Mouse (Mus musculus) naive thymus-derived CD4-positive, alpha-beta T cell, adult 2 months (primary cell): ENCODE measurements around the gene Kdm5b.

ENCODE experiments used
- DNase-seq: peaks from one replicate; pipeline ENCODE4 v3.0.0-alpha.2; 2011; ENCODE audit warnings: low read depth

Kdm5b gene

DNA sequence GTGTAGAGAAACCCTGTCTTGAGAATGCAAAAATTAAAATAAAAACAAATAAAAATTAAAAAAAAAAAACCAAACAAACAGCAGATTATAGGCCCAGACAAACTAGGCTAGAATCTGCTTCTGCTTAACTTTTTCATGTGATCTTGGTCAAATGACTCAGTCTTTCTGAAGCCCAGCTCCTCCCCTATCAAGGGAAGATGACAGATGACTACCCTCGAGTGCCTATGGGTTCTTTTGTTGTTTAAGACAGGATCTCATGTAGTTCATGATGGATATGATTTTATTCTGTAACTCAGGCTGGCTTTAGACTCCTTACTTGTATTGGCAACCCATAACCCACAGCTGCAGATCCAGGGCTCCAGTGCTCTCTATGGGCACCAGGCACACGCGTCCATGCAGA is 8.1 kb upstream of the Kdm5b start:
- DNase-seq = no peak

DNA sequence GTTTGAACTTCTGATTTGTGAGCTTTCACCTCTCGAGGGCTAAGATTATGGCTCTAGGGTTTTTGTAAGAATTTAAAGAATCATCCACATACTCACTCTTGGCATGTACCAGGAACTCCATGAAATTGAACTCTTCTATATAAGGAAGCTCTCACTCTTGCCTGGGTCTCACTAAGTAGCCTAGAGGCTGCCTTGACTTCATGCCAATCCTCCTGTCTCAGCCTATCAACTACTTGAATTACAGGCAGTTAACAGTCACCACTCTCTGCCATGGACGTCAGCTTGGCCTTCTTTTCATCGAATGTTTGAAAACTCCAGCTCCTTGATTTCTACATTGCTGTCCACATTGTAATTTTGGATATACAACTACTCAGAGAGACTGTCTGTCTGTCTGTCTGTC is 7.6 kb upstream of the Kdm5b start:
- DNase-seq = no peak

DNA sequence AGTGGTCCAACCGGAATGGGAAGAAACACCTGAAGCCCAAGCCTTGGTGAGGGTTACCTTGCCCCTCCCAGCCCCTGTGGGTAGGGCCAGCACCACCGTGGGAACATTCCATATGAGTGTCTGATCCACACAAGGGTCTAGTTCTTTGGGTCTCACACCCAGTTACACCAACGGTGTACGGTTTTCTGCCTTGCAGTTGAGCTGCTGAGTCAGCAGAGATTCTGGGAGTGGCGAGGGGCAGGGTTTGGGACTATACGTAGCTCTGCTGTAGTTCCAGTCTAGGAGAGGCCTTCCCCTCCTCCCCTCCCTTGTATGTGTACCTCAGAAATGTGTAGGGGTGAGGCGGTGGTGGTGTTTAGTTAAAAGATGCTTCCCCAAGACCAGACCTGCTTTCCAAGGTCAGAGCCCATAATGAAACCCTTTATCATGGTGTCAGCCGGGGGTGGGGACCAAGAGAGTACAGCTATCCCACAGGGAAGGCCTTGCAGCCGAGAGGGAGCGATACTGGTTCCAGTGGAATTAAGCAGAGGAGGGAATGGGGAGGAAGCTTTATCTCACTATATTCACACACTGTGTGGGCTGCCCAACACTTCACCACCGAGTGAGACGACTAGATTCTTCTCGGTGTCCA is 4.6 kb upstream of the Kdm5b start:
- no peak for DNase-seq

DNA sequence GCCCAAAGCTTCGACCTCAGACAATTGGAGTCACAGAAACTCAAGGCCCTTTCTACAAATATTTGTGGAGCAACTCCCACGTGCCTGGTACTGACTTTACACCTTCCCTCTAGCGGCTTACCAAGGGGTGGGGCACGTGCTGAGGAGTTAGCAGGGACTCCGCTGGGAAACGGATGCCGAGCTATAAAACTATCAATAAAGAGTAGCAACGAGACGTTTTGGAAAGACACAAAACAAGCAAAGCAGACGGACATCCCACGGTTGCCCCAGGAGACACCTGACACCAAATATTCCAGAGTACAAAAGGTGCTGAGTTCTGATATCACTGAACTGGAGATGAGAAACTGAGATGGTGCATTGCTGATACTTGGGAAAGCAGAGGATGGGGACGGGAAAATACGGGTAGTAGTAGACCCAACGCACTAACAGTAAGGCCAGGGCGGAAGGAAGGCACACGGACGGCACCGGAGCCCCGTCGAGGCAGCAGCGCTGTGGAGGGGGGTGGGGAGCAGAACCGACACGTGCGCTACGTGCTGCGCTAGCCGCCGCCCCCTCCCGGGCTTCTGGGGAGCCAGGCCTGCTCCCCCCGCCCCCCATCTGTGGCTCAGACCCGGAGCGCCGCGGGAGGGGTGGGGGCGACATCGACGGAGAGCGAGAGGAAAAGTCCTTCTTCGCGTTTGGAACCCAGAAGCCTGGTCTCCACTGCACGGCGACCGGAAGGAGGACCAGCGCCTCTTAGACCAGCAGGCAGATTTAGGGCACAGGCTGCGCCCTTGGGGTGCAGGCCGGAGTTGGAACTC is 3.9 kb upstream of the Kdm5b start:
- DNase-seq = peak; percentile 76

DNA sequence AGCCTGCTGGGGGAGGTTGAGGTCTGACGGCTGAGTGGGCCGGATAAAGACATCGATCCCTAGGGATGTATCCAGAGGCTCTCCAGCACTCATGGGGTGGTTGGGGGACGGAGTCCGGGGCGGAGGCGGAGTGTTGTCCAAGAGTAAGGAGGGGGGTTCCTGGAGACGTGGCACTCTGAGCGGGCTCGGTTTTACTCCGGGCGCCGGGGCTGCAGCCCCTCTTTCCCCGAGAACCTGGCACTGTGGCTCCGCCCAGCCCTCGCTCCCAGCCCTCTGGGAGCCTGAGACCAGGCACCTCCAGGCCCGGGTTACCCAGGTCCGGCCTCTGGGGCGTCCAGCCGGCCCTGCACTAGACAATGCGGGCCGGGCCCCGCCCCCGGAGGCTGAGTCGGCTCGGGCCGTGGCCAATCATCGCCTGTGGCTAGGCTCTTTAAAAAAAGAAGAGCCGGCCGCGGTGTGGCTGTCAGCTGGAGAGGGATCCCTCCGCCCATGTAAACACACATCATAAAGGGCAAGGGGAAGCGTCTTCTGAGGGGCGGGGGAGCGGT is 3.2 kb upstream of the Kdm5b start:
- DNase-seq = peak; percentile 92

DNA sequence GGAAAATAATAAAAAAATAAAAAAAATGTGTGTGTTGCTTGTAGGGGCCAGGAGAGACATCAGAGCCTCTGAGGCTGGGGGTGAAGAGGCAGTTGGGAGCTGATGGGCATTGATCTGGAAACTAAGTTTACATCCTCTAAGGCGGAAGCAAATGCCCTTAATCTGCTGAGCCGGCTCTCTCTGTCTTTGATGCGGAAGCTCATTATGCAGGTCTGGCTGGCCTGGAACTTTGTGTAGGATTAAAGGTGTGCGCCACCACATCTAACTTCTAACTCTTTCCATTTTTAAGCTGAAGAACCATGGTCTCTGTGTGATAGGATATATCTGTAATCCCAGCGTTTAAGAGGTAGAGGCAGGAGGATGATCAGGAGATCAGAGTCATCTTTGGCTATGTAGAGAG is 1.5 kb upstream of the Kdm5b start:
- no peak for DNase-seq

DNA sequence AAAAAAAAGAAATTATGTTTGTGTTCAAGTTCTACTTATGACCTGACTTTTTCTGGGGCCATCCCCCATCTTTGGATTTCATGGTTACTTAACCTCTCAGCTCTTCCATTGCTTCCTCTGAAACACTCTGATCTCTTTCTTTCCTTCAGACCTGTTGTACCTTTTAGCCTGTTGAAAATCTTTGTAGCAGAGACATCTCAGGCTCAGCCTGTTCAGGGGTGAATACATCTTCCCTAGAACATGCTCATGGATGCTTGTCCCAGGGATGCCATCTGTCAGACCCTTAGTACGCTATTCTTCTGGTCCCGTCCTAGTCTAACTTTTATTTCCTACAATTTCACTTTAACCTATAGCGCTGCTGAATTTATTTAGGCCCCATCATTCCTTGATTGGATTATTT is 745 bp upstream of the Kdm5b start:
- DNase-seq = no peak

DNA sequence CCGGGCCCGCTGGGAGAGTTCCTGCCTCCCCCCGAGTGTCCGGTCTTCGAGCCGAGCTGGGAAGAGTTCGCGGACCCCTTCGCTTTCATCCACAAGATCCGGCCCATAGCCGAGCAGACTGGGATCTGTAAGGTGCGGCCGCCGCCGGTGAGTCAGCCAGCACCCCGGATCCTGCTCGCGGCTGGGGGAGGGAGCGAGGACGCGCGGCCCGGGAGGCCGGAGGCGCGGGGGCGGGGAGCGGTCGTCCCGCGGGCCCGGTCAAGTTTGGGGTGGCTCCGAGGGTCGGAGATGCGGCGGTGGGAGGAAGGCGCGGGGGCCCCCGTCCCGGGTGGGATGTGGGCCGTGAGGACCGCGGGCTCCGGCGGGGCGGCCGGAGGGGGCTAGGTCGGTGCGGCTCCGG is 425 bp downstream of the Kdm5b start:
- no peak for DNase-seq

DNA sequence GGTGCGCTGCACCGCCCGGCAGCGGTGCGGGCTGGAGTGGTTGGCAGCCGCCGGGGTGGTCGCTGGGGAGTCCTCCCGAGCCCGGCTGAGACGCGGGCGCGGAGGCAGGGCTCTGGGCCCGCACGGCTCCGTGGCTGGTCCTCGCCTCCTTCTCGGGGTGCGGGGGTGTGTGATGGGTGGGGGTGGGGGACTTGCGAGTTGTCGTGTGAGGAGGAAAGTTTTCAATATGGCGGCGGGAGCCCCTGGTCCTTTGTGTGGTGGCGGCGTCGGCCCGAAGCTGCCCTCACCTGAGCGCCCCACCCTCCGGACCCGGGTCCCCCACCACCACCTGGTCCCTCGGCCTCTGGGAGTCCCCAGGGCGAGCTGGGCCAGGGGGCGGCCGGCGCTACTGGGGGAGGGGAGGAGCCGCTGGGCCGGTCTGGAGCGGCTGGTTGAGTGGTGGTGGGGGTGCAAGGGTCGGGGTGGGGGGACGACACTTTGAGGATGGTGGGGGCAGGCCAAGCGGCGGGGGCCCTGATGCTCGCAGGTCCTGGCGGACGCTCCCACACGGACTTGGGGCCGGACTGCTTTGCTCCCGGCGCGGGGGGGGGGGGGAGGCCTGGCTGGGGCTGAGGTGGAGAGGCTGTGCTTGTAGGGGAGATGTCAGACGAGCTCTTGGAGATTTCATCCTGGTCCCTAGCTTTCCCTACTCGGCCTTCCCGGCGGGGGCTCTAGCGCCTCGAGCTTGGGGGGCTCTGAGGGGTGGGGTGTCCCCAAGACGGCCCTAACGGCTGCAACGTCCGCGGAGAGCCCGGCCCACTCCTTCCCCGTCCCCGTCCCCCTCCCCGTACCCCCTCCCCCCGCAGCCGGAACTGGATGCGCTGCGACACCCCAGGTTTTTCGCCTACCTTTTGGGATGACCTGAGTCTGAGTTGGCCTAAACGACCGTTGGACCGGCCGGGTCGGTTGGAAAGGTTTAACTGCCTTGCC is 1.1 kb downstream of the Kdm5b start:
- peak; percentile 59 for DNase-seq

DNA sequence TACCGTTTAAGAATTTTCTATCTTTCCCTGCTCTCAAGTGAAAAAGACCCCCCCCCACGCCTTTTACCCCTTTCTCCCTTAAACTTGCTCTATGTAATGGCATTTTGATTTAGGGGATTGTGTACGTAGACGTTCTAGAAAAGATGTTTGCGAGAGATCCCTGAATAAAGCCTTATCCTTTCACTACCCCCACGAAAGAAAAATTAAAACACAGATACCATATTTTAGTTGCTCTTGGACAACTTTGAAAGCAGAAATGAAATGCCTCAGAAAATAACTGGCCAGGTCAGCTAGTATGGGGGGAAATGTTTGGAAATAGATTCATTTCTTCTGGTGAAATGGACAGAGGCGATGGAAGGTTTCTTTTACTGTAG is 1.8 kb downstream of the Kdm5b start:
- DNase-seq = no peak

DNA sequence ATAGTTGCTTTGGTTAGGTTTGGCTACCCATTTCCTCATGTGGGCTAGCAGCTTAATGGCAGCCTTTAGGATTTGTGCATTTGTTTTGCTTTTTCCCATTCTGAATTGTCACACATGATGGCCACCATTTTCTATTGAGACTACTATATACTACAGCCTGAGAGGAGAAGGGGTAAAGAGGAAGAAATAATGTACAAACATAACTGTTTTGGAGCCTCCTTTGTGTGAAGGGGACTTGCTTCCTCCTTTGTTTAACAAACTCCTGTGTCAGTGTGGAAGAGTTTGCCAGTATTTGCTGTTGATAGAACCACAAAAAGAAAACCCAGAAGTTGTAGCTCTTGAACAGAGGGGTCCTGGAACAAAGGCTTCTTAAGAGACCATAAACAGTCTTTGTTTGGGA is 2.5 kb downstream of the Kdm5b start:
- no peak for DNase-seq

DNA sequence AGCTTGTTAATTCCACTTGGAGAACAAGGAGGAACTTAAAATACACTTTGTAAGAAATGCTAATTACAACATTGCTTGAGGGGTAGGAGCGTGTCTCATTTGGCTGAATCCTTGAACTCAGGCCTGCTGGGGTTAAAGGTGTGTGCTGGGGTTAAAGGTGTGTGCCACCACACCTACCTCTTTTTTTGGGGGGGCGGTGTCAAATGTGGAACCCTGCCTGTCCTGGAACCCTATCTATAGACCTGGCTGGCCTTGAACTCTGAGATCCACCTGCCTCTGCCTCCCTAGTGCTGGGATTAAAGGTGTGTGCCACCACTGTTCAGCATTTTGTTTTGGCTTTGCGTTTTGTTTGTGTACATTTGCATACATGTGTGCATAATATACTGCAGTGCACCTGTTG is 3.8 kb downstream of the Kdm5b start:
- no peak for DNase-seq

DNA sequence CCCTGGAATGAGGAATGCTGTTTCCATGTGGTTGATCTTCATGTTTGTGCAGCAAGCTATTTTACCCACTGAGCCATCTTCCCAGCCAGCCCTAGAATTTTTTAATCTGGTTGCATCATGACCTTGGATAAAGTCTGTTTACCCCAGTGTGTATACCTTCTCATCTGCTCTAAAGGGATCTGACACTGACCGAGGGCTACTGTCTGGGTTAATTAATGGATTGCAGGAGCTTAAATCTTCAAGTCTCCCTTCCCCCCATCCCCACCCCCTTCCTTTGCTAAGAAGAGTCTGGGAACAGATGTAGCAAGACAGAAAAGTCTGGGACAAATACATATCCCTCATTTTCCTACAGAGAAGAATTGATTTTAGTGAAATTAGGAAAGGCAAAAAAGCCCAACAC is 7.5 kb downstream of the Kdm5b start:
- DNase-seq = no peak

DNA sequence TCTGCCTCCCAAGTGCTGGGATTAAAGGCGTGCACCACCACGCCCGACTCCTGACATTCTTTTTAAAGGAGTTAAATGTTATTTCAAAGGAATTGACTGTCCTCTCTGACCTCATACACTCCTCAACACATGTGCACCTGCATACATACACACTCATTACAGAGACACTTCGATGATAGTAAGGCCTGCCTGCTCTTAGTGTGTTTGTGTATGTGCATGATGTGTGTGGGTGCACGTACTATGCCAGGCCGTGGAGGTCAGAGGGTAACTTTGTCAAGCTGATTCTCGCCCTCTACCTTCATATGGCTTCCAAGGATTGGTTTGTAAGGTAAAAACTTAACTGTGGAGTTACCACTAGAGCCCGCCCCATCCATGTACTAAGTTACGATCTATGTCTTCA is 10.2 kb downstream of the Kdm5b start:
- no peak for DNase-seq

DNA sequence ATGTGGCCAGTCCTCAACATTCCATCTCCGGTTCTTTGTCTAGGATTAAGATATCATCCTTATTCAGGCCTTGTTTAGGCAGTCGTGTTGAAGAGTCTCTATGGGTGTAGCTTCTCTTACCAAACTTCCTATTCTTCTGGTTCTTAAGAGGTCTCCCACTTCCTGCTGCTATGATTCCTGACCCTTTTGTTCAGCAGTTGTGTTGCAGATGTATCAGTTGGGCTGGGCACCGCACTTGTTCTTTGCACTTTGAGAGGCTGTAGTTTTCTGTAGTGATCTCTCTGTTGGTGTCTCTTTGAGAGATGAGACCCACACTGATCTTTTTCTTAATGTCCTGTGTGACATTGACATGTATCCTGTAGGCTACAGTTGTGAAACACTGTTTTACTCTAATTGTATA is 10.7 kb downstream of the Kdm5b start:
- DNase-seq = no peak

DNA sequence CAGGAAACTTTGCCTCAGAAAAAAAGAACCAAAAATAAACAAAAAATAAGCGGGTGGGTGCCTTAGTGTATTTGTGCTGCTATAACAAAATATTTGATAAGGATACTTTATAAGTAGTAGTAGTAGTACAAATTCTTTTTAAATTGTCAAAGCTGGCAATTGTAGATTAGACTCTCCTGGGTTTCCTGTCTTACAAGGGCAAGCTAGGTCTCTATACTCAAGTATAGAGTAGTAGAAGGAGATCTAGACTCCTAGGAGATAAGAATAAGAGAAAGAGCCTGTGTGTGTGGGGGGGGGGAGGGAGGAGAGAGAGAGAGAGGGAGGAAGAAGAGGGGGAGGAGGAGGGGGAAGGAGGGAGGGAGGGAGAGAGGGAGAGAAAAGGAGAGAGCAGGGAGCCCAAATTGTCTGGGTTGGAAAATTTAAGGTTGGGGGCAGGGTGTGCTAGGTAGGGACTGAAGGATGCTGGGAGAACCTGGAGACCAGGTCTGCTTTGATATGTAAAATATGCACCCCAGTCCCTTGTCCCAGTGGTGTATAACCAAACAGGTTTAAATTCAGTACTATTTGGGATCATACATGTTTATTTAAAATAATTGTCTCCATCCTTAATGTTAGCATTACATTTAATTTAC is 13.4 kb downstream of the Kdm5b start:
- DNase-seq = no peak

DNA sequence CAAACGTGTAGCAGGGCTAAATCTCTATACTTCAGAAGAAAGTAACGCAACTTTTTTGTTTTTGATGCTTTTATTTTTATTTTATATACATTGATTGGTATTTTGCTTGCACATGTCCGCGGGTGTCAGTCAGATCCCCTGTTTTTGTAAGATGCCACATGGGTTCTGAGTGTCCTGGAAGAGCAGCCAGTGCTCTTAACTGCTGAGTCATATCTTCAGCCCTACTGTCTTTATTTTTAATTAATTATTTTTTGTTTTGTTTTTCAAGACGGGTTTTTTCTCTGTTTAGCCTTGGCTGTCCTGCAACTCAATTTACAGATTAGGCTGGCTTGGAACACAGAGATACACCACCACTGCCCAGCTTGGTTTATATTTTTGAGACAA is 14.0 kb downstream of the Kdm5b start:
- no peak for DNase-seq

DNA sequence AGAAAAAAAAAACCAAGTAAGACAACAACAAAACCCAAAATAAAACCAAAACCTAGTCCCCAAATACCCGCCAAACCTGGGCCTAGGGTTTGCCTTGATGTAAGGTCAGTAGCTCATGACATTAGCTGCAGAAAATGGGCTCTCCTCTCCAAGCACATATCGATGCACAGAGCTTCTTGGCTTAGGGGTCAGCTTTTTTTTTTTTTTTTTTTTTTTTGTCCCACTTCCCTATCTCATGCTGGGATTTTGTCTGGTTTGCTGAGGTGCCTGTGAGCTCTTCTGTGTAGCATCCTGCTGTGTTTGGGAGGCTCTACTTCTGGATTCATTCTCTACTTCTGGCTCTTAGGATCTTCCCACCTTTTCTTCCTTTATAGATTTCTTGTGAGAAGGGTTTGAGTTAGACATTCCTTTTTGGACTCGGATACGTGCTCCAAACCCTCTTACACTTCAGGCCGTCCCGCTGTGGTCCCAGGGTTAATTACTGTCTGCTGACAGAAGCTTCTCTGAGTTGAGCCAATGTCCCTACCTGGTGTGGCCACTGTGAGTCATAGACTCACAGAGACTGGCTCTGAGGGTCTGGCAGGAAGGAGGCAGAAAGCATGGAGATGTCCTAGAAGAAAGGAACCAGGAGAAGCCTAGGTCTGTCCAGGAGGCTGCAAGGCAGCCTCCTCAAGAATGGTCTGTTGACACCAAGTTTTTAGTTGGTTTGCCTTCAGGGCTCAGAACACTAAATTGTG is 17.6 kb downstream of the Kdm5b start:
- DNase-seq = no peak

DNA sequence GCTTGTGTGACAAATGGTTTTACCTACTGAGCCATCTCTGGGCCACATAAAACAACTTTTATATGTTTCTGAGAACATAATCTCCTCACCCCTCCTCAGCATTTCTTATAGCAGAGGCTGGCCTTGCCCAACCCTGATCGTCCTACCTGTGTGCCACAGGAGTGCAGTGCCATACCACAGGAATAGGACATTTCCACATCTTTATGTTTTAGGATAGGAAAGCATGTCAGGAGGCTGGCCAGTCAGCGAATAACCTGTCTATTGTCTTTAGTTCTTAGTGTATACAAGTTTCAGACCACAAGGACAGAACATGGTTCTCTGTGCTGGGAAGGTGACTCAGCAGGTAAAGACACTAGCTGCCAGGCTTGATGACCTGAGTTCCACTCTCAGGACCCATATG is 20.8 kb downstream of the Kdm5b start:
- DNase-seq = no peak

DNA sequence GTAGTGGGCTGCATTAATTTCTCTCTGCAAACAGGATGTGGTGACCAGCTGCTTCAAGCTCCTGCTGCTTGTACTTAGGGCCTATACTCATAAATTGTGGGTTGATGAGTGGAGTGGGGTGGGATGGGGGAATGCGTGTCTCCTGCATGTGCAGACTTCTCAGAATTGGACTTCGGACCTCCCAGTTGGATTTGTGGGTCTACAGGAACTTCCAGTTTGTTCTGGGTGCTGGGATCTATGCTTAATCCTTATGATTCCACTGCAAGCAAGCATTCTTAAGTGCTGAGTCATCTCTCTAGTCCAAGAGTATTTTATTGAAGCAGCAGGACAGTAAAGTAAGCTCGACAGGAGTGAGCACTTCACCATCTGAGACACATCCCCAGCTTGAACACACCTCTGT is 23.6 kb downstream of the Kdm5b start:
- DNase-seq = no peak

DNA sequence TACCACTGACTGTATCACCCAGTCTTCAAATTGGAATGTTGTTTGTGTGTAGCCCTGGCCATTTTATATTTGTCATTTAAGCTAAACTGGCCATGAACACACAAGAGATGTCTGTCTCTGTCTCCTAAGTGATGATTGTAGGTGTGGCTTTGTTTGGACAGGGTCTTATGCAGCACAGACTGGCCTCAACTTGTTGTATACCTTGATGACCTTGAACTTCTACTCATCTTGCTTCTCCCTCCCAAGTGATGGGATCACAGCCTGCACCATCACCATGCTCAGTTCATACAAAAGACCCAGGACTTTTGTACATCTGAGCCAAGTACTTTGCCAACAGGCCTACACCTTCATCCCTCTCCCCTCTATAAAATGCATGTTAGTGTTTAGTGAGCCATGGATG is 29.7 kb downstream of the Kdm5b start:
- no peak for DNase-seq
